Mouse (Mus musculus) liver, embryonic 11.5 days (tissue): ENCODE results near the gene Gm4559. TPM values are rescaled to one million over a fixed set of nuclear protein-coding genes. Genes with fewer than 3 reads are reported as not detected.
"Not testable (repeated sequence)": the region's sequence is repeated elsewhere in the genome, so short reads cannot be mapped to it uniquely, and the experiment has no call there.

ENCODE experiments used
- ATAC-seq: fragments of 200-750 bp; cut with Nextera tagmentation; replicated peaks from 2 replicates; pipeline ENCODE4 v1.8.0; 2017; ENCODE audit warnings: moderate number of reproducible peaks, mild to moderate bottlenecking, moderate TSS enrichment, moderate library complexity; ENCODE audit not compliant: low FRiP score
- DNase-seq: peaks from one replicate; pipeline ENCODE4 v3.0.0-alpha.2; 2017; ENCODE audit warnings: low spot score
- H3K27ac ChIP-seq: fragments of 300-500 bp; sonication (generic); 2 replicates; pipeline ENCODE4 v1.5.1; 2014; ENCODE audit warnings: mild to moderate bottlenecking, low read depth, low read length, control low read depth
- H3K27me3 ChIP-seq: fragments of 300-500 bp; sonication (generic); replicated peaks from 2 replicates; pipeline ENCODE4 v1.6.1; 2014; ENCODE audit warnings: low read length, mixed read lengths; ENCODE audit not compliant: control insufficient read depth, insufficient read depth
- H3K36me3 ChIP-seq: fragments of 300-500 bp; sonication (generic); 2 replicates; pipeline ENCODE4 v1.6.1; 2014; ENCODE audit warnings: mild to moderate bottlenecking, low read length, moderate library complexity, mixed read lengths; ENCODE audit not compliant: control insufficient read depth, insufficient read depth
- H3K4me1 ChIP-seq: fragments of 300-500 bp; sonication (generic); replicated peaks from 2 replicates; pipeline ENCODE4 v1.6.1; 2014; ENCODE audit warnings: low read length, mixed read lengths; ENCODE audit not compliant: control insufficient read depth, insufficient read depth
- H3K4me2 ChIP-seq: fragments of 300-500 bp; sonication (generic); 2 replicates; pipeline ENCODE4 v1.6.1; 2014; ENCODE audit warnings: mild to moderate bottlenecking, control low read depth, moderate library complexity
- H3K4me3 ChIP-seq: fragments of 300-500 bp; sonication (generic); 2 replicates; pipeline ENCODE4 v1.5.1; 2014; ENCODE audit warnings: low read depth, low read length, control low read depth
- H3K9ac ChIP-seq: fragments of 300-500 bp; sonication (generic); 2 replicates; pipeline ENCODE4 v1.6.1; 2014; ENCODE audit warnings: low read depth, low read length, control low read depth
- H3K9me3 ChIP-seq: fragments of 300-500 bp; sonication (generic); 2 replicates; pipeline ENCODE4 v1.6.1; 2016; ENCODE audit warnings: low read length, inconsistent platforms, mixed read lengths; ENCODE audit not compliant: control insufficient read depth
- WGBS: fragments of 180-500 bp; shearing (Covaris S2); extraction: QIAGEN DNeasy Blood & Tissue Kit; methylation state at CpG from one replicate; pipeline ENCODE4 v1.1.7; 2014; 5-methylcytosine and 5-hydroxymethylcytosine counted together
- polyA plus RNA-seq: library from polyadenylated mRNA; unstranded; fragments of >200 nt; fragmentation: Nextera tagmentation; extraction: Ambion mirVana; gene quantifications from 2 replicates; pipeline ENCODE4 v1.2.1, GENCODE M21; 2014

Gene Gm4559
- polyA plus RNA-seq, 1 experiment from 2014 or later, result not detected

- Histone ChIP-seq H3K27ac (no peak overlapping the region), H3K4me3 (no peak overlapping the region), H3K4me2 (no peak overlapping the region), H3K9me3 (no peaks in the 10 kb centered on the region), H3K36me3 (no peaks in the 10 kb centered on the region), H3K4me1 (peaks cover 6% of the 10 kb centered on the region), H3K27me3 (no peaks in the 10 kb centered on the region), H3K9ac (no peak overlapping the region)
- DNase-seq, result no peak
- 66% methylated on average over 5 of the region's 5 CpGs for WGBS
- ATAC-seq, result no peak
Measured at GRCm38 (mm10) chr7:142314600-142315285, 40.6 kb upstream of the Gm4559 start.

DNA sequence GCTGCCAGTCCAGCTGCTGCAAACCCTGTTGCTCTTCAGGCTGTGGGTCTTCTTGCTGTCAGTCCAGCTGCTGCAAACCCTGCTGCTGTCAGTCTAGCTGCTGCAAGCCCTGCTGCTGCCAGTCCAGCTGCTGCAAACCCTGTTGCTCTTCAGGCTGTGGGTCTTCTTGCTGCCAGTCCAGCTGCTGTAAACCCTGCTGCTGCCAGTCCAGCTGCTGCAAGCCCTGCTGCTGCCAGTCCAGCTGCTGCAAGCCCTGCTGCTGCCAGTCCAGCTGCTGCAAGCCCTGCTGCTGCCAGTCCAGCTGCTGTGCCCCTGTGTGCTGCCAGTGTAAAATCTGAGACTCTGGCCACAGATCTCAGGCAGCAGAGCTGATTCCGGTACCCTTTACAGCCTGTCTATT, 29.8 kb upstream of the Gm4559 start:
- not testable (repeated sequence) for H3K36me3 ChIP-seq

GRCm38 (mm10) chr7:142303249-142303648, 29.1 kb upstream of the Gm4559 start, which contains the start of gene Krtap5-4:
Gene Krtap5-4, plus strand, starts transcription at chr7:142303549.
- H3K4me3 ChIP-seq, result no peak within 1 kb of the TSS
- H3K27me3 ChIP-seq, result no peaks in the 10 kb centered on the region
- DNase-seq (no peak), ATAC-seq (no peak)
- 32% methylated on average over 3 of the region's 3 CpGs for WGBS
- no peak within 1 kb of the TSS for H3K4me2 ChIP-seq
- no peak within 1 kb of the TSS for H3K27ac ChIP-seq
- H3K36me3 ChIP-seq, result no peaks in the 10 kb centered on the region
- no peaks in the 10 kb centered on the region for H3K9me3 ChIP-seq
- H3K4me1 ChIP-seq, result no peaks in the 10 kb centered on the region
- H3K9ac ChIP-seq, result no peak within 1 kb of the TSS

More for the DNA sequence above, 29.8 kb upstream of the Gm4559 start:
- H3K27ac ChIP-seq, H3K27me3 ChIP-seq, H3K4me3 ChIP-seq, H3K4me1 ChIP-seq, H3K9ac ChIP-seq, ATAC-seq, H3K9me3 ChIP-seq, DNase-seq, H3K4me2 ChIP-seq: not testable (repeated sequence)
- 78% methylated on average over 1 of the region's 1 CpGs for WGBS

- H3K27ac ChIP-seq, H3K4me2 ChIP-seq, H3K36me3 ChIP-seq, H3K4me1 ChIP-seq, H3K9me3 ChIP-seq, H3K27me3 ChIP-seq, H3K4me3 ChIP-seq, DNase-seq, ATAC-seq, H3K9ac ChIP-seq: not testable (repeated sequence)
Measured at GRCm38 (mm10) chr7:142297018-142297417, 22.9 kb upstream of the Gm4559 start, which contains the start of gene Krtap5-1. Gene Krtap5-1, minus strand, starts transcription at chr7:142297118.

- H3K9me3 ChIP-seq, DNase-seq, H3K36me3 ChIP-seq, H3K9ac ChIP-seq, H3K4me3 ChIP-seq, H3K27me3 ChIP-seq, H3K4me2 ChIP-seq, ATAC-seq, H3K4me1 ChIP-seq, H3K27ac ChIP-seq: not testable (repeated sequence)
- 19% methylated on average over 4 of the region's 4 CpGs for WGBS
Measured at GRCm38 (mm10) chr7:142296108-142296507, 21.9 kb upstream of the Gm4559 start.

DNA sequence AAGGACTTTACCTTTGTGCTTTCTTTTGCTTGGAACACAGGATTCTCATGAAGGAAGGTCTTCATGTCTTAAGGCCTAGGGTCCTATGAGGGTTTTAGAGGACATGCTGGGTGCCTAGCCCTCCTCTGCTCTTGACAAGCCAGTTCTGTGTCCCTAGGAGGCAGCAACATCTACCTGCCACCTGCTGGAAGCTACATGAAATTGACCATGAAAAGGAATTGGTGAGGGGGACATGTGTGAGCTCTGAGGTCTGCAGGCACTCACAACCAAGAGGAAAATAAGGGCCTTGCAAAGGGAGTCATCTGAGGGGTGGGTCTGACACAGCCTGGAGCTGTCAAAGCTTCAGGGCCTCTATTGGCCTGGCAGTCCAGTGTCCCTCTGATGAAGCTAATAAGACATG, 21.3 kb upstream of the Gm4559 start:
- no peaks in the 10 kb centered on the region for H3K4me1 ChIP-seq
- H3K4me3 ChIP-seq, result no peak overlapping the region
- no peaks in the 10 kb centered on the region for H3K27me3 ChIP-seq
- no peak overlapping the region for H3K9ac ChIP-seq
- H3K9me3 ChIP-seq, result no peaks in the 10 kb centered on the region
- H3K4me2 ChIP-seq, result no peak overlapping the region
- no peak for ATAC-seq
- DNase-seq, result no peak
- H3K36me3 ChIP-seq, result no peaks in the 10 kb centered on the region
- no peak overlapping the region for H3K27ac ChIP-seq

GRCm38 (mm10) chr7:142293851-142294250, 19.7 kb upstream of the Gm4559 start:
- ATAC-seq, H3K27me3 ChIP-seq, H3K4me2 ChIP-seq, H3K27ac ChIP-seq, H3K4me1 ChIP-seq, H3K9me3 ChIP-seq, H3K4me3 ChIP-seq, H3K36me3 ChIP-seq, DNase-seq, H3K9ac ChIP-seq: not testable (repeated sequence)
- WGBS, result 0% methylated on average over 2 of the region's 2 CpGs

DNA sequence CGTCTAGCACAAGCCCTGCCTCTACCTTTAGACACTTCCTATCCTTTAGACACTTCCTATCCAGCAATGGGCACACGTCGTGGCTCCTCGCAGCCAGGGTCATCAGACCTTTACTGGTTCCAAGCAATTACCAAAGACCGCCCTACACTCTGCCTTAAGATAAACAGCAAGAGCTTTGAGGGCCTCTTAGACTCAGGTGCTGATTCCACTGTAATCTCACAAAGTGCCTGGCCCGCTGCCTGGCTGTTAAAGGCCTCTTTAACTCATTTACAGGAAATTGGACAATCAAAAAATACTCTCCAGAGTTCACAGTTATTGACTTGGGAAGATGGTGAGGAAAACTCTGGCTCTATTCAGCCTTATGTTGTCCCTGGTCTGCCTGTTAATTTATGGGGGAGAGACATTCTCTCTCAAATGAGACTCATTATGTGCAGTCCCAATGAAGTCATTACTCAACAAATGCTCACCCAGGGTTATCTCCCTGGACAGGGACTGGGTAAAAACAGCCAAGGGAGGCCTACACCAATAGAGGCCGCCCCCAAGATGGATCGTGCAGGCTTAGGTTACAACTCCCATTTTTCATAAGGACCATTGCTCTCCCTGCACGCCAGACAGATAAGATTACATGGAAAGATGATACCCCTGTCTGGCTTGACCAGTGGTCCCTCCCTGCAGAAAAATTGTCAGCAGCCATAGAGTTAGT, 11.9 kb upstream of the Gm4559 start:
- H3K9ac ChIP-seq, H3K9me3 ChIP-seq, H3K36me3 ChIP-seq, ATAC-seq, H3K4me2 ChIP-seq, DNase-seq, H3K4me1 ChIP-seq, H3K4me3 ChIP-seq, H3K27ac ChIP-seq: not testable (repeated sequence)
- peaks cover 19% of the 10 kb centered on the region for H3K27me3 ChIP-seq
- 53% methylated on average over 9 of the region's 9 CpGs for WGBS
